Mouse (Mus musculus) liver, adult 2 months (tissue): Measurements from ENCODE around the gene Sfrp2.

Experiments used
- CTCF ChIP-seq: fragments of 200-500 bp; IDR thresholded peaks from 2 replicates; pipeline ENCODE4 v1.5.1; 2011; ENCODE audit warnings: low read depth, low read length, control low read depth
- POLR2A ChIP-seq: fragments of 200-500 bp; IDR thresholded peaks from 2 replicates; pipeline ENCODE4 v1.6.1; 2011; ENCODE audit warnings: low read length, control low read depth; ENCODE audit not compliant: insufficient read depth; ENCODE audit errors: extremely low read depth

- no peak for TF ChIP-seq POLR2A
- TF ChIP-seq CTCF: no peak
Observed at GRCm38 (mm10) chr3:83823774-83824173, 57.7 kb downstream of the Sfrp2 start.
